Mouse (Mus musculus) bone marrow, adult 2 months (tissue): ENCODE data around the gene Nlrp4c. TPM values are rescaled to one million over a fixed set of nuclear protein-coding genes. Genes with fewer than 3 reads are reported as not detected.
"Not testable (repeated sequence)": the region's sequence is repeated elsewhere in the genome, so short reads cannot be mapped to it uniquely, and the experiment has no call there.

Experiments used
- H3K27ac ChIP-seq: fragments of 200-500 bp; 2 replicates; pipeline ENCODE4 v1.5.1; 2012; ENCODE audit warnings: low read depth, mild to moderate bottlenecking, control low read depth, inconsistent platforms, low read length; ENCODE audit not compliant: control insufficient read depth, poor library complexity, insufficient read depth
- H3K4me1 ChIP-seq: fragments of 200-500 bp; 2 replicates; pipeline ENCODE4 v1.6.1; 2011; ENCODE audit warnings: low read length; ENCODE audit not compliant: control insufficient read depth, insufficient read depth
- H3K4me3 ChIP-seq: fragments of 200-500 bp; replicated peaks from 2 replicates; pipeline ENCODE3; 2011; ENCODE audit warnings: mild to moderate bottlenecking, low read depth, low read length, control low read depth; ENCODE audit not compliant: control insufficient read depth
- CTCF ChIP-seq: fragments of 200-500 bp; IDR thresholded peaks from 2 replicates; pipeline ENCODE4 v1.5.1; 2011; ENCODE audit warnings: low read length, control low read depth; ENCODE audit not compliant: control insufficient read depth, insufficient read depth
- POLR2A ChIP-seq: fragments of 200-500 bp; IDR thresholded peaks from 2 replicates; pipeline ENCODE4 v1.6.1; 2011; ENCODE audit warnings: low read depth, mild to moderate bottlenecking, control low read depth, low read length, borderline replicate concordance; ENCODE audit not compliant: control insufficient read depth
- WGBS: fragments of 180-500 bp; shearing (Covaris S2); methylation state at CpG from one replicate; pipeline ENCODE4 v1.1.7; 2018; 5-methylcytosine and 5-hydroxymethylcytosine counted together
- polyA plus RNA-seq: library from polyadenylated mRNA; stranded (reverse); fragments of >200 nt; gene quantifications from 2 replicates; pipeline ENCODE4 v1.2.4, GENCODE M21; 2011; ENCODE audit warnings: low replicate concordance; ENCODE audit not compliant: missing spikeins, insufficient read depth, insufficient read length

Gene Nlrp4c
- polyA plus RNA-seq, result not detected in 2 replicates

- no peak within 1 kb of the TSS for H3K27ac ChIP-seq
- 85% methylated on average over 11 of the region's 11 CpGs for WGBS
- no peak within 1 kb of the TSS for H3K4me3 ChIP-seq
- TF ChIP-seq POLR2A (no peak), CTCF (no peak)
- H3K4me1 ChIP-seq, result no peaks in the 10 kb centered on the region
Observed at GRCm38 (mm10) chr7:6044861-6045260, at the start of gene Nlrp4c. Nlrp4c (plus strand) TSS chr7:6045161.

- WGBS, result 83% methylated on average over 1 of the region's 1 CpGs
- H3K4me3 ChIP-seq, result no peak within 1 kb of the TSS
- H3K27ac ChIP-seq, result no peak within 1 kb of the TSS
- TF ChIP-seq CTCF (no peak), POLR2A (no peak)
- no peaks in the 10 kb centered on the region for H3K4me1 ChIP-seq
Observed at GRCm38 (mm10) chr7:6010910-6011309, 34.1 kb upstream of the Nlrp4c start, which contains the start of gene Vmn1r65. Vmn1r65 (minus strand) TSS chr7:6011010.

- TF ChIP-seq CTCF, result 0 out of 2 replicates have a peak, but pooled peaks have one; percentile 9
- TF ChIP-seq POLR2A, result no peak
- Histone ChIP-seq H3K4me1 (no peaks in the 10 kb centered on the region), H3K4me3 (no peak overlapping the region), H3K27ac (no peak overlapping the region)
- 83% methylated on average over 3 of the region's 3 CpGs for WGBS
Observed at GRCm38 (mm10) chr7:6119501-6119900, 74.5 kb downstream of the Nlrp4c start.

GRCm38 (mm10) chr7:6120104-6120503 is 75.1 kb downstream of the Nlrp4c start:
- not testable (repeated sequence) for H3K4me1 ChIP-seq, H3K27ac ChIP-seq, H3K4me3 ChIP-seq
- 78% methylated on average over 2 of the region's 2 CpGs for WGBS

- H3K27ac ChIP-seq, H3K4me1 ChIP-seq, H3K4me3 ChIP-seq: not testable (repeated sequence)
- 52% methylated on average over 1 of the region's 1 CpGs for WGBS
Observed at GRCm38 (mm10) chr7:6121128-6121527, 76.2 kb downstream of the Nlrp4c start.

GRCm38 (mm10) chr7:6126690-6127448 is 81.9 kb downstream of the Nlrp4c start:
- no peak overlapping the region for H3K4me3 ChIP-seq
- 29% methylated on average over 7 of the region's 7 CpGs for WGBS
- H3K27ac ChIP-seq, result no peak overlapping the region
- TF ChIP-seq CTCF (peak; percentile 64), POLR2A (no peak)
- H3K4me1 ChIP-seq, result no peaks in the 10 kb centered on the region; the same call in 1 of the 2 replicates

- 63% methylated on average over 4 of the region's 4 CpGs for WGBS
- no peaks in the 10 kb centered on the region; the same call in 1 of the 2 replicates for H3K4me1 ChIP-seq
- H3K27ac ChIP-seq, result no peak overlapping the region
- no peak overlapping the region for H3K4me3 ChIP-seq
- TF ChIP-seq CTCF (no peak), POLR2A (no peak)
Observed at GRCm38 (mm10) chr7:6130346-6130745, 85.4 kb downstream of the Nlrp4c start.

- TF ChIP-seq CTCF, result no peak
- TF ChIP-seq POLR2A, result no peak
- Histone ChIP-seq H3K4me1 (no peaks in the 10 kb centered on the region; the same call in 1 of the 2 replicates), H3K4me3 (no peak overlapping the region), H3K27ac (no peak overlapping the region)
- WGBS, result 95% methylated on average over 30 of the region's 30 CpGs
Observed at GRCm38 (mm10) chr7:6132646-6133045, 87.7 kb downstream of the Nlrp4c start.

- TF ChIP-seq CTCF (no peak), POLR2A (no peak)
- Histone ChIP-seq H3K27ac (no peak overlapping the region), H3K4me1 (no peaks in the 10 kb centered on the region), H3K4me3 (no peak overlapping the region)
Observed at GRCm38 (mm10) chr7:6136497-6136896, 91.5 kb downstream of the Nlrp4c start.
